Comparison of ENCODE assay signal across 8 mouse cellular contexts in the genomic region with DNA sequence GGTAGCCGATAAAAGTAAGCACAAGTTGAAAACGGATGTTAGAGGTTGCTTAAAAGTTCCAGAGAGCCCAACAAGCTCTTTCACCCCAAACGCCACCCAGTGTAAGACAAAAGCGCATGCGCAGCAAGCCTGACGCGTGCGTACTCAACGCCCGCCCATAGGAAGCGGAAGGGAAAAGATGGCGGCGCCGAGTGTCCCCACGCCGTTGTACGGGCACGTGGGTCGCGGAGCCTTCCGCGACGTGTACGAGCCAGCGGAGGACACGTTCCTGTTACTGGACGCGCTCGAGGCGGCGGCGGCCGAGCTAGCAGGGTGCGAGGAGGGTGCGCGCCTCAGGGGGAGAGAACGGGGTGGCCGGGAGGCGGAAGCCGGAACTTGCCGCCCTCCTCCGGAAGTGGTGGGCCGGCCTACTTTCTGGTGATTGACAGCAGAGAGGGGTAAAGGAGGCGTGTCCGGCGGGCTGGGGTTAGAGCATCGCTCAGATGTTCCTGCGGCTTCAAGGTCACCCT. TPM values are rescaled to one million over a fixed set of nuclear protein-coding genes. Genes with fewer than 3 reads are reported as not detected.
A peak's percentile ranks its signal among the peaks of the same experiment; 100 is the strongest.
DNase-seq lines count a peak whose midpoint lies in the region; ATAC-seq lines count a peak whose summit lies in the region.

Gene N6amt1 (plus strand): TSS at position 111 of the 509 bp plus-strand sequence.

- peaks cover 5% of the 10 kb centered on the region; the same call in 1 of the 2 replicates for H3K27me3 ChIP-seq in hindbrain, embryonic 13.5 days

- peaks cover 21% of the 10 kb centered on the region for H3K36me3 ChIP-seq in hindbrain, embryonic 13.5 days

- H3K4me1 ChIP-seq in hindbrain, embryonic 13.5 days (replicated peaks) = no peaks in the 10 kb centered on the region; the same call in 1 of the 2 replicates

- ATAC-seq in hindbrain, embryonic 13.5 days (ENCODE audit: low FRiP score) = peak; percentile 99

- H3K4me3 ChIP-seq in hindbrain, embryonic 13.5 days = peak within 1 kb of the TSS; percentile 65

- WGBS in hindbrain, embryonic 13.5 days = under 1% methylated on average over 48 of the region's 48 CpGs

- peak within 1 kb of the TSS; percentile 58 for H3K4me2 ChIP-seq in hindbrain, embryonic 13.5 days

- peak within 1 kb of the TSS; percentile 76 for H3K9ac ChIP-seq in hindbrain, embryonic 13.5 days

- H3K27ac ChIP-seq in hindbrain, embryonic 13.5 days = peak within 1 kb of the TSS; percentile 93

- peak; percentile 96 for DNase-seq in NIH3T3 (ENCODE audit: low read depth)
- DNase-seq in cerebellum, postnatal 10 days = peak; percentile 94 to 95
- peak; percentile 85 to 86 for DNase-seq in frontal cortex, postnatal 14 days (ENCODE audit: low spot score in 2 of 2)
- peak; percentile 83 to 94 for DNase-seq in layer of hippocampus, postnatal 25 days (ENCODE audit: extremely low spot score in 1 of 2, low spot score in 1 of 2)
- DNase-seq in lung, postnatal 25 days (ENCODE audit: low spot score) = peak; percentile 94
- peak; percentile 93 for DNase-seq in retina, embryonic 14.5 days (ENCODE audit: low spot score)
- peak; percentile 95 for DNase-seq in thymus, postnatal 4 days

- 0 out of 2 replicates have a peak, but pooled peaks cover 5% of the 10 kb centered on the region for H3K9me3 ChIP-seq in hindbrain, embryonic 13.5 days

RNA-seq across cellular contexts. Expression of gene N6amt1, which starts in this region (rescaled TPM):
- polyA plus RNA-seq in hindbrain, embryonic 13.5 days (2015; fragmentation: Nextera tagmentation; extraction: Ambion mirVana) = 22.5 and 23.5 TPM in 2 replicates
- total RNA-seq in layer of hippocampus, postnatal 25 days (2021) = 10 to 100 TPM; 17.1 to 20.5 TPM

Comparison
In these comparisons a context has a peak if more than half of its experiments do, and no peak if none do; other contexts are left out.
1. Peak in every context shown above with its lines: DNase-seq, ATAC-seq, H3K4me3 ChIP-seq and H3K27ac ChIP-seq.